Mouse (Mus musculus) bone marrow macrophage, adult 2 months (primary cell): ENCODE results near the gene Serinc5.

ENCODE experiments used
- CTCF ChIP-seq: IDR thresholded peaks from 2 replicates; pipeline ENCODE4 v1.5.1; 2012; ENCODE audit warnings: low read depth, mild to moderate bottlenecking, low read length, moderate library complexity
- POLR2A ChIP-seq: IDR thresholded peaks from 2 replicates; pipeline ENCODE4 v1.6.1; 2012; ENCODE audit warnings: mild to moderate bottlenecking, low read depth, low read length, borderline replicate concordance

- TF ChIP-seq CTCF (no peak), POLR2A (no peak)
These were observed 2.2 kb downstream of the Serinc5 start for GRCm38 (mm10) chr13:92613094-92613493.
